Mouse (Mus musculus) neural tube, postnatal 0 days (tissue): ENCODE measurements around the gene Fam222a. TPM values are rescaled to one million over a fixed set of nuclear protein-coding genes. Genes with fewer than 3 reads are reported as not detected.

Experiments
- polyA plus RNA-seq: library from polyadenylated mRNA; unstranded; fragments of >200 nt; fragmentation: Nextera tagmentation; extraction: Ambion mirVana; gene quantifications from 2 replicates; pipeline ENCODE4 v1.2.1, GENCODE M21; 2015

The Fam222a gene
- 4.0 and 5.4 TPM in 2 replicates for polyA plus RNA-seq

DNA sequence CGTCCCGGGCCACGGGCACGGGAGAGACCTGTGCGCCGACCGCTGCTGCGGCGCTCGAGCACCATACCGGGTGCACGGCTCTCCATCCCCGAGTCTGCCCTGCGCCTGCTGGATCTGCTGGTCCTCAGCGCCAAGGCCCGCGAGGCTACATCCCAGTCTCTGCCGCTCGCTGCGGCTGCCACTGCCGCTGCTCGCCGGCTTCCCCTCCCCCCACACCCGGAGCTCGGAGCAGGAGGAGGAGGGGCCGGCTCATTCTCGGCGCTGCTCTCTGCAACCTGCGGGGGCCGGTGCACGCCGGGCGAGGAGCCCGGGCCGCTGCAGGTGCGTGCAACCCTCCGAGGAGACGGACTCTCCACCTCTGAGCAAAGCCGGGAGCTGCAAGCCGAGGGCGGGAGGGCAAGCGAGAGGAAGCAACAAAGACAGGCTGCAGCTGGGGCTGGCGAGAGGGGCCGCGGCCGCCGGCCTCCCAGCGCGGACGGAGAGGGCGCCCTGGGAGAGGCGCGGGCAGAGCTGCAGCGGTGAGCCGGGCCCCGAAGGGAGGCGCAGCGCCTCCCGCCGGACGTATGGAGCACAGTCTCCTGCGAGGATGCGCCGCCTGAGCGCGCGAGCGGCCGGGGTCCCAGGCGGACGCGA is at the start of gene Fam222a:
Fam222a (plus strand) TSS at position 452 of the 633 bp plus-strand sequence.

DNA sequence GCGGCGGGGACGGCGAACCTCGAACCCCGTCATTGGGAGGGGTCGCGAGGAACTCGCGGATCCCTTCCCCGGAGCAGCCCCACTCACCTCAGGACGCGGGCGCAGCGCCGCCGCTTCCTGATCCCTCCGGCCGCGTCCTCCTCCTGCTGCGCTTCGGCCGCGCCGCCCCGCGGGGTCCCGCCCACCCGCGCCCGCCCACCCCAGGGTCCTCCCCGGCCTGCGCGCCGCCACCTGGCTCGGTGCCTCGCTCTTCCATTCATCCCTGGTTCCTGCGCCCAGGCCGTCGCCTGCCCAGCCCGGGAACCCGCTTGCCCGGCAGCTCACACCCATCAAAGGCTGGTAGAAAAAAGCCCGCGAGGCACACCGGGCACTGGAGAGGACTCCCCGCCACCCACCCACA is 90.4 kb downstream of the Fam222a start, which contains the start of gene Trpv4:
Trpv4 (minus strand) TSS at position 167 of the 400 bp plus-strand sequence.

Other genes with a start within 250 kb of the Fam222a start
- 31.8 and 33.3 TPM in 2 replicates for gene Kctd10, start 187.5 kb upstream of the Fam222a start, polyA plus RNA-seq
- gene Ube3b, start 187.4 kb upstream of the Fam222a start, polyA plus RNA-seq = 25.5 and 31.4 TPM in 2 replicates
- 32.0 and 34.5 TPM in 2 replicates for gene Mmab, start 124.0 kb upstream of the Fam222a start, polyA plus RNA-seq
- gene Mvk, start 123.7 kb upstream of the Fam222a start, polyA plus RNA-seq = 75.8 and 83.4 TPM in 2 replicates
- gene Trpv4, start 90.4 kb downstream of the Fam222a start, polyA plus RNA-seq = 1.1 and 1.5 TPM in 2 replicates
- 58.5 and 67.5 TPM in 2 replicates for gene Gltp, start 123.0 kb downstream of the Fam222a start, polyA plus RNA-seq
- gene Tchp, start 139.7 kb downstream of the Fam222a start, polyA plus RNA-seq = 12.3 and 13.2 TPM in 2 replicates
- 29.3 and 30.6 TPM in 2 replicates for gene Ankrd13a, start 206.7 kb downstream of the Fam222a start, polyA plus RNA-seq
- 33.4 and 38.9 TPM in 2 replicates for gene Git2, start 207.5 kb downstream of the Fam222a start, polyA plus RNA-seq